ENCODE assay signal across 28 mouse cellular contexts in the genomic region with DNA sequence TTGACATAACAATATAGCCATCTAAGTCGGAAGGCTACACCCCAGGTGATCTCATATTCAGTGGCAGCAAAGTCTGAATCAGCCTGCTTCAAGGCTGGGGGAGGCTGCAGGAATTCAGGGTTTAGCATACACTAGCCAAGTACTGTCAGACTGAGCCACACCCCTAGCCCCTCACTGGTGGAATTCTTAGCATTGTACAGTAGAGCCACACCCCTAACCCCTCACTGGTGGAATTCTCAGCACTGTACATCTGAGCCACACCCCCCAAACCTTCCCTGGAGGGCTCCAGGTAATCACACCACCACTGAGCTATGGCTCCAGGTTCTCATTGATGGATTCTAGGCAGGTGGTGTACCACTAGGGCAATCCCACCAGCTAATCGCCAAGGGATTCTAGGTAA. TPM values are rescaled to one million over a fixed set of nuclear protein-coding genes. Genes with fewer than 3 reads are reported as not detected.
A peak's percentile ranks its signal among the peaks of the same experiment; 100 is the strongest.
DNase-seq lines count a peak whose midpoint lies in the region; ATAC-seq and TF ChIP-seq lines count a peak whose summit lies in the region.
"Had no signal": no experiment of that assay in that cellular context is flagged by ENCODE, and none has a peak within 500 bp of the region (broad histone marks: within the 10 kb centered on the region; RNA-seq: fewer than 3 reads in every experiment).

No protein-coding gene starts in this region.

- TF ChIP-seq CTCF in intestine, postnatal 0 days (IDR thresholded peaks at IDR 0.05; ENCODE audit: low read depth), result no peak
- TF ChIP-seq CTCF in stomach, postnatal 0 days (IDR thresholded peaks at IDR 0.05; ENCODE audit: low read depth), result no peak

- DNase-seq in stomach, postnatal 0 days (ENCODE audit: low spot score), result no peak
- DNase-seq in right cerebral cortex, adult 2 months (ENCODE audit: low spot score in 2 of 2), result no peak
- DNase-seq in forebrain, embryonic 11.5 days (ENCODE audit: low spot score), result no peak
- DNase-seq: adrenal gland, adult 2 months; B cell, adult 2 months; cerebellum, adult 11 months; cerebellum, adult 9-11 months; kidney, postnatal 4 days; liver, embryonic 13.5 days had no signal

- H3K27ac ChIP-seq in intestine, embryonic 15.5 days, result no peak overlapping the region
- no peak overlapping the region for H3K27ac ChIP-seq in intestine, postnatal 0 days (ENCODE audit: low read depth, low read length)
- no peak overlapping the region for H3K27ac ChIP-seq in stomach, embryonic 14.5 days (ENCODE audit: low read length)
- H3K27ac ChIP-seq in stomach, postnatal 0 days (replicated peaks), result no peak overlapping the region
- H3K27ac ChIP-seq in intestine, embryonic 16.5 days (ENCODE audit: low read length), result no peak overlapping the region
- no peak overlapping the region for H3K27ac ChIP-seq in forebrain, embryonic 11.5 days (ENCODE audit: low read depth, low read length)
- H3K27ac ChIP-seq: forebrain, embryonic 13.5 days; heart, embryonic 10.5 days; hindbrain, embryonic 15.5 days; left cerebral cortex, adult 2 months; liver, embryonic 13.5 days had no signal

- no peak for TF ChIP-seq EP300 in stomach, postnatal 0 days (optimal IDR thresholded peaks at IDR 0.05)

- H3K4me1 ChIP-seq in intestine, embryonic 15.5 days (replicated peaks), result no peaks in the 10 kb centered on the region
- no peaks in the 10 kb centered on the region for H3K4me1 ChIP-seq in intestine, postnatal 0 days (replicated peaks; ENCODE audit: control insufficient read depth, insufficient read depth, low read length)
- no peaks in the 10 kb centered on the region for H3K4me1 ChIP-seq in stomach, embryonic 14.5 days (ENCODE audit: control insufficient read depth, insufficient read depth, low read length)
- no peaks in the 10 kb centered on the region for H3K4me1 ChIP-seq in stomach, postnatal 0 days (replicated peaks; ENCODE audit: control insufficient read depth, insufficient read depth)
- no peaks in the 10 kb centered on the region for H3K4me1 ChIP-seq in intestine, embryonic 16.5 days (ENCODE audit: control insufficient read depth, insufficient read depth, low read length)
- H3K4me1 ChIP-seq in forebrain, embryonic 11.5 days (replicated peaks; ENCODE audit: control insufficient read depth, insufficient read depth, low read length), result no peaks in the 10 kb centered on the region
- H3K4me1 ChIP-seq: hindbrain, embryonic 15.5 days had no signal

- ATAC-seq in intestine, embryonic 15.5 days, result peak; percentile 61; the same call in 1 of the 2 replicates
- no peak; the same call in 1 of the 2 replicates for ATAC-seq in intestine, postnatal 0 days
- ATAC-seq in stomach, embryonic 14.5 days (ENCODE audit: insufficient number of reproducible peaks, insufficient read depth, low FRiP score, low read depth), result 0 out of 2 replicates have a peak, but pooled peaks have one; percentile 33
- ATAC-seq in stomach, postnatal 0 days (ENCODE audit: low FRiP score, low TSS enrichment), result no peak
- peak; percentile 44; the same call in 1 of the 2 replicates for ATAC-seq in intestine, embryonic 16.5 days
- ATAC-seq in forebrain, embryonic 11.5 days (replicated peaks; ENCODE audit: low FRiP score), result no peak
- ATAC-seq: forebrain, embryonic 13.5 days; midbrain, embryonic 16.5 days had no signal

- no peaks in the 10 kb centered on the region for H3K27me3 ChIP-seq in intestine, embryonic 15.5 days (replicated peaks)
- no peaks in the 10 kb centered on the region for H3K27me3 ChIP-seq in intestine, postnatal 0 days (replicated peaks; ENCODE audit: control insufficient read depth, insufficient read depth, low read length)
- no peaks in the 10 kb centered on the region for H3K27me3 ChIP-seq in stomach, embryonic 14.5 days (ENCODE audit: control insufficient read depth, insufficient read depth, low read length)
- H3K27me3 ChIP-seq in stomach, postnatal 0 days (ENCODE audit: control insufficient read depth, insufficient read depth, low read length), result no peaks in the 10 kb centered on the region
- H3K27me3 ChIP-seq in intestine, embryonic 16.5 days (replicated peaks; ENCODE audit: control insufficient read depth, insufficient read depth, low read length), result no peaks in the 10 kb centered on the region
- H3K27me3 ChIP-seq in forebrain, embryonic 11.5 days (ENCODE audit: control insufficient read depth, insufficient read depth, low read length), result no peaks in the 10 kb centered on the region
- H3K27me3 ChIP-seq: CH12.LX; forebrain, embryonic 13.5 days; hindbrain, embryonic 15.5 days; liver, embryonic 13.5 days had no signal

- no peaks in the 10 kb centered on the region for H3K9me3 ChIP-seq in intestine, embryonic 15.5 days
- no peaks in the 10 kb centered on the region for H3K9me3 ChIP-seq in intestine, postnatal 0 days (ENCODE audit: control insufficient read depth)
- no peaks in the 10 kb centered on the region for H3K9me3 ChIP-seq in stomach, embryonic 14.5 days (ENCODE audit: control insufficient read depth, low read depth, low read length)
- no peaks in the 10 kb centered on the region for H3K9me3 ChIP-seq in stomach, postnatal 0 days (ENCODE audit: control insufficient read depth, low read length)
- H3K9me3 ChIP-seq in intestine, embryonic 16.5 days (ENCODE audit: control insufficient read depth, low read length), result no peaks in the 10 kb centered on the region
- H3K9me3 ChIP-seq in forebrain, embryonic 11.5 days (ENCODE audit: control insufficient read depth, low read length), result no peaks in the 10 kb centered on the region
- H3K9me3 ChIP-seq: forebrain, embryonic 13.5 days; heart, embryonic 10.5 days; hindbrain, embryonic 15.5 days; liver, embryonic 13.5 days had no signal

- H3K4me3 ChIP-seq in intestine, embryonic 15.5 days (replicated peaks), result no peak overlapping the region
- H3K4me3 ChIP-seq in intestine, postnatal 0 days (ENCODE audit: low read depth, low read length), result no peak overlapping the region
- H3K4me3 ChIP-seq in stomach, embryonic 14.5 days (ENCODE audit: low read depth, low read length), result no peak overlapping the region
- no peak overlapping the region for H3K4me3 ChIP-seq in stomach, postnatal 0 days (ENCODE audit: low read depth, low read length)
- no peak overlapping the region for H3K4me3 ChIP-seq in intestine, embryonic 16.5 days (ENCODE audit: low read length)
- H3K4me3 ChIP-seq in forebrain, embryonic 11.5 days (ENCODE audit: low read depth, low read length), result no peak overlapping the region
- H3K4me3 ChIP-seq: forebrain, embryonic 13.5 days; heart, embryonic 10.5 days; hindbrain, embryonic 15.5 days; left cerebral cortex, adult 2 months; liver, embryonic 13.5 days had no signal

- H3K36me3 ChIP-seq in intestine, embryonic 15.5 days, result no peaks in the 10 kb centered on the region
- H3K36me3 ChIP-seq in intestine, postnatal 0 days (ENCODE audit: control insufficient read depth, insufficient read depth), result no peaks in the 10 kb centered on the region
- no peaks in the 10 kb centered on the region for H3K36me3 ChIP-seq in stomach, embryonic 14.5 days (ENCODE audit: control insufficient read depth, insufficient read depth, low read length)
- no peaks in the 10 kb centered on the region for H3K36me3 ChIP-seq in stomach, postnatal 0 days (ENCODE audit: control insufficient read depth, insufficient read depth, low read length)
- no peaks in the 10 kb centered on the region for H3K36me3 ChIP-seq in intestine, embryonic 16.5 days (ENCODE audit: control insufficient read depth, insufficient read depth, low read length)
- H3K36me3 ChIP-seq in forebrain, embryonic 11.5 days (ENCODE audit: control insufficient read depth, insufficient read depth, low read length), result no peaks in the 10 kb centered on the region
- H3K36me3 ChIP-seq: heart, embryonic 10.5 days; hindbrain, embryonic 15.5 days; liver, embryonic 13.5 days had no signal

- H3K4me2 ChIP-seq in intestine, embryonic 15.5 days (replicated peaks), result no peak overlapping the region
- no peak overlapping the region for H3K4me2 ChIP-seq in intestine, postnatal 0 days (replicated peaks; ENCODE audit: low read depth)
- no peak overlapping the region for H3K4me2 ChIP-seq in stomach, embryonic 14.5 days (replicated peaks; ENCODE audit: low read depth, low read length)
- H3K4me2 ChIP-seq in stomach, postnatal 0 days (replicated peaks; ENCODE audit: low read depth), result no peak overlapping the region
- no peak overlapping the region for H3K4me2 ChIP-seq in intestine, embryonic 16.5 days (ENCODE audit: low read depth, low read length)
- H3K4me2 ChIP-seq in forebrain, embryonic 11.5 days (ENCODE audit: low read depth, low read length, severe bottlenecking), result no peak overlapping the region
- H3K4me2 ChIP-seq: forebrain, embryonic 13.5 days; hindbrain, embryonic 15.5 days; liver, embryonic 13.5 days had no signal

- 82% methylated on average over 2 of the region's 2 CpGs for WGBS in intestine, embryonic 15.5 days
- 82% methylated on average over 2 of the region's 2 CpGs for WGBS in intestine, postnatal 0 days
- 77% methylated on average over 2 of the region's 2 CpGs for WGBS in stomach, embryonic 14.5 days
- WGBS in stomach, postnatal 0 days, result 70% methylated on average over 2 of the region's 2 CpGs
- WGBS in intestine, embryonic 16.5 days, result 75% methylated on average over 2 of the region's 2 CpGs
- 80% methylated on average over 2 of the region's 2 CpGs for WGBS in forebrain, embryonic 11.5 days

- H3K9ac ChIP-seq in intestine, embryonic 15.5 days, result no peak overlapping the region
- no peak overlapping the region for H3K9ac ChIP-seq in intestine, postnatal 0 days (ENCODE audit: low read depth, low read length)
- H3K9ac ChIP-seq in stomach, embryonic 14.5 days (replicated peaks; ENCODE audit: low read depth, low read length), result no peak overlapping the region
- H3K9ac ChIP-seq in stomach, postnatal 0 days (ENCODE audit: low read length), result no peak overlapping the region
- no peak overlapping the region for H3K9ac ChIP-seq in intestine, embryonic 16.5 days (ENCODE audit: low read depth, low read length)
- H3K9ac ChIP-seq in forebrain, embryonic 11.5 days (ENCODE audit: low read length), result no peak overlapping the region
- H3K9ac ChIP-seq: forebrain, embryonic 13.5 days; hindbrain, embryonic 15.5 days; liver, embryonic 13.5 days had no signal

RNA-seq across cellular contexts. Expression of a gene that starts 16.7 kb away (rescaled TPM):
- polyA plus RNA-seq in intestine, embryonic 15.5 days (2015; fragmentation: Nextera tagmentation; extraction: Ambion mirVana), result not detected in 2 replicates
- polyA plus RNA-seq in intestine, postnatal 0 days (2015; fragmentation: Nextera tagmentation; extraction: Ambion mirVana), result not detected in 2 replicates
- polyA plus RNA-seq in stomach, embryonic 14.5 days (2014; fragmentation: Nextera tagmentation; extraction: Ambion mirVana), result not detected in 2 replicates
- polyA plus RNA-seq in stomach, postnatal 0 days (2015; fragmentation: Nextera tagmentation; extraction: Ambion mirVana), result not detected in 2 replicates
- not detected in 2 replicates for polyA plus RNA-seq in intestine, embryonic 16.5 days (2015; fragmentation: Nextera tagmentation; extraction: Ambion mirVana)
- not detected in 2 replicates for polyA plus RNA-seq in forebrain, embryonic 11.5 days (2014; fragmentation: Nextera tagmentation; extraction: Ambion mirVana)
- polyA plus RNA-seq: adrenal gland, adult 2 months; cortical plate, adult 2 months; embryonic facial prominence, embryonic 11.5 days; forebrain, embryonic 13.5 days; gonadal fat pad, adult 2 months; heart, embryonic 10.5 days; heart, embryonic 16.5 days; hindbrain, embryonic 15.5 days; intestine, embryonic 14.5 days; kidney, embryonic 14.5 days; limb, embryonic 14.5 days; liver, embryonic 13.5 days; midbrain, embryonic 16.5 days; neural tube, embryonic 14.5 days; urinary bladder, adult 2 months had no signal

RNA-seq across cellular contexts. Expression of a gene that starts 24.1 kb away (rescaled TPM):
- polyA plus RNA-seq in intestine, embryonic 15.5 days (2015; fragmentation: Nextera tagmentation; extraction: Ambion mirVana), result 130 and 134 TPM in 2 replicates
- 122 and 130 TPM in 2 replicates for polyA plus RNA-seq in intestine, postnatal 0 days (2015; fragmentation: Nextera tagmentation; extraction: Ambion mirVana)
- polyA plus RNA-seq in stomach, embryonic 14.5 days (2014; fragmentation: Nextera tagmentation; extraction: Ambion mirVana), result 150 and 152 TPM in 2 replicates
- polyA plus RNA-seq in stomach, postnatal 0 days (2015; fragmentation: Nextera tagmentation; extraction: Ambion mirVana), result 142 and 145 TPM in 2 replicates
- polyA plus RNA-seq in intestine, embryonic 16.5 days (2015; fragmentation: Nextera tagmentation; extraction: Ambion mirVana), result 138 and 141 TPM in 2 replicates
- polyA plus RNA-seq in forebrain, embryonic 11.5 days (2014; fragmentation: Nextera tagmentation; extraction: Ambion mirVana), result 145 and 150 TPM in 2 replicates

RNA-seq across cellular contexts. Expression of a gene that starts 24.3 kb away (rescaled TPM):
- polyA plus RNA-seq in intestine, embryonic 15.5 days (2015; fragmentation: Nextera tagmentation; extraction: Ambion mirVana), result 0.21 and 0.38 TPM in 2 replicates
- polyA plus RNA-seq in intestine, postnatal 0 days (2015; fragmentation: Nextera tagmentation; extraction: Ambion mirVana), result 0.08 and 0.13 TPM in 2 replicates
- not detected in 2 replicates for polyA plus RNA-seq in stomach, embryonic 14.5 days (2014; fragmentation: Nextera tagmentation; extraction: Ambion mirVana)
- polyA plus RNA-seq in stomach, postnatal 0 days (2015; fragmentation: Nextera tagmentation; extraction: Ambion mirVana), result 0.10 and 0.17 TPM in 2 replicates
- 0.34 and 0.40 TPM in 2 replicates for polyA plus RNA-seq in intestine, embryonic 16.5 days (2015; fragmentation: Nextera tagmentation; extraction: Ambion mirVana)
- polyA plus RNA-seq in forebrain, embryonic 11.5 days (2014; fragmentation: Nextera tagmentation; extraction: Ambion mirVana), result not detected in 2 replicates
- polyA plus RNA-seq: adrenal gland, adult 2 months; cortical plate, adult 2 months; embryonic facial prominence, embryonic 11.5 days; forebrain, embryonic 13.5 days; gonadal fat pad, adult 2 months; heart, embryonic 10.5 days; hindbrain, embryonic 15.5 days; intestine, embryonic 14.5 days; kidney, embryonic 14.5 days; limb, embryonic 14.5 days; midbrain, embryonic 16.5 days; neural tube, embryonic 14.5 days; urinary bladder, adult 2 months had no signal

RNA-seq across cellular contexts. Expression of a gene that starts 27.0 kb away (rescaled TPM):
- polyA plus RNA-seq in intestine, embryonic 15.5 days (2015; fragmentation: Nextera tagmentation; extraction: Ambion mirVana), result not detected in 2 replicates
- polyA plus RNA-seq in intestine, postnatal 0 days (2015; fragmentation: Nextera tagmentation; extraction: Ambion mirVana), result not detected in 2 replicates
- polyA plus RNA-seq in stomach, embryonic 14.5 days (2014; fragmentation: Nextera tagmentation; extraction: Ambion mirVana), result not detected in 2 replicates
- polyA plus RNA-seq in stomach, postnatal 0 days (2015; fragmentation: Nextera tagmentation; extraction: Ambion mirVana), result not detected in 2 replicates
- polyA plus RNA-seq in intestine, embryonic 16.5 days (2015; fragmentation: Nextera tagmentation; extraction: Ambion mirVana), result not detected in 2 replicates
- polyA plus RNA-seq in forebrain, embryonic 11.5 days (2014; fragmentation: Nextera tagmentation; extraction: Ambion mirVana), result not detected in 2 replicates
- polyA plus RNA-seq: adrenal gland, adult 2 months; cortical plate, adult 2 months; embryonic facial prominence, embryonic 11.5 days; forebrain, embryonic 13.5 days; gonadal fat pad, adult 2 months; heart, embryonic 10.5 days; heart, embryonic 16.5 days; hindbrain, embryonic 15.5 days; intestine, embryonic 14.5 days; kidney, embryonic 14.5 days; limb, embryonic 14.5 days; liver, embryonic 13.5 days; midbrain, embryonic 16.5 days; neural tube, embryonic 14.5 days; urinary bladder, adult 2 months had no signal

RNA-seq across cellular contexts. Expression of a gene that starts 54.5 kb away (rescaled TPM):
- polyA plus RNA-seq in intestine, embryonic 15.5 days (2015; fragmentation: Nextera tagmentation; extraction: Ambion mirVana), result 554 and 591 TPM in 2 replicates
- 573 and 610 TPM in 2 replicates for polyA plus RNA-seq in intestine, postnatal 0 days (2015; fragmentation: Nextera tagmentation; extraction: Ambion mirVana)
- 144 and 163 TPM in 2 replicates for polyA plus RNA-seq in stomach, embryonic 14.5 days (2014; fragmentation: Nextera tagmentation; extraction: Ambion mirVana)
- polyA plus RNA-seq in stomach, postnatal 0 days (2015; fragmentation: Nextera tagmentation; extraction: Ambion mirVana), result 283 and 304 TPM in 2 replicates
- 701 and 703 TPM in 2 replicates for polyA plus RNA-seq in intestine, embryonic 16.5 days (2015; fragmentation: Nextera tagmentation; extraction: Ambion mirVana)
- polyA plus RNA-seq in forebrain, embryonic 11.5 days (2014; fragmentation: Nextera tagmentation; extraction: Ambion mirVana), result 51.2 and 62.8 TPM in 2 replicates

Comparison
In these comparisons a context has a peak if more than half of its experiments do, and no peak if none do; other contexts are left out.
1. ATAC-seq: peak in intestine, embryonic 15.5 days (single experiment), stomach, embryonic 14.5 days (single experiment) and intestine, embryonic 16.5 days (single experiment); none in intestine, postnatal 0 days (single experiment), stomach, postnatal 0 days (single experiment) and forebrain, embryonic 11.5 days (single experiment).